Mouse (Mus musculus) liver, embryonic 14.5 days (tissue): ENCODE results near the gene Ada.

Experiments used
- CTCF ChIP-seq: IDR thresholded peaks from 2 replicates; pipeline ENCODE4 v1.5.1; 2016; ENCODE audit warnings: antibody characterized with exemption, low read depth, control low read depth
- EP300 ChIP-seq: IDR thresholded peaks from 2 replicates; pipeline ENCODE4 v1.6.1; 2016; ENCODE audit warnings: antibody characterized with exemption, low read depth

DNA sequence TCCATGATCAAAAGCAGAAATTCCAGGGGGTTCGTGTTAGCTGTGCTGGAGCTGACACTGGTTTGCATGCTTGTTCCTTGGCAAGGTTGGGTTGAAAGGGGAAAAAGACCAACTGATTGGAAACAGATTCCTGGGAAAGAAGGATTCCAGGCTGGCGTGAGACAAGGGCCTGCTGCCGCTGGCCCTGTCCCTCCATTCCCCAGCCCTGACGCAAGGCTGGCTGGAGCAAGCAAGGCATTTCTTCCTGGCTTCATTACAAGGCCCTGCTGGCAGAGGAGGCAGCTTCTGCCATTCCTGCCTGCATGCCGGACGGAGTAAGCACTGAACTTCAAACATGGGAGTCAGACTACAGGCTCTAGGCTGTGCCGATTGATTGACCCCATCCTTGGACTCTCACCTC, 48.4 kb upstream of the Ada start:
- no peak for TF ChIP-seq CTCF
- TF ChIP-seq EP300, result no peak
